Mouse (Mus musculus) adrenal gland (tissue): Measurements from ENCODE around the gene Hmg20b.

Experiments
- intact Hi-C: fragments of 180-260 bp; cut with DNase I; formaldehyde crosslinking; loops from one replicate; pipeline ENCODE4 v1.15.1; 2025

Hmg20b gene

DNA sequence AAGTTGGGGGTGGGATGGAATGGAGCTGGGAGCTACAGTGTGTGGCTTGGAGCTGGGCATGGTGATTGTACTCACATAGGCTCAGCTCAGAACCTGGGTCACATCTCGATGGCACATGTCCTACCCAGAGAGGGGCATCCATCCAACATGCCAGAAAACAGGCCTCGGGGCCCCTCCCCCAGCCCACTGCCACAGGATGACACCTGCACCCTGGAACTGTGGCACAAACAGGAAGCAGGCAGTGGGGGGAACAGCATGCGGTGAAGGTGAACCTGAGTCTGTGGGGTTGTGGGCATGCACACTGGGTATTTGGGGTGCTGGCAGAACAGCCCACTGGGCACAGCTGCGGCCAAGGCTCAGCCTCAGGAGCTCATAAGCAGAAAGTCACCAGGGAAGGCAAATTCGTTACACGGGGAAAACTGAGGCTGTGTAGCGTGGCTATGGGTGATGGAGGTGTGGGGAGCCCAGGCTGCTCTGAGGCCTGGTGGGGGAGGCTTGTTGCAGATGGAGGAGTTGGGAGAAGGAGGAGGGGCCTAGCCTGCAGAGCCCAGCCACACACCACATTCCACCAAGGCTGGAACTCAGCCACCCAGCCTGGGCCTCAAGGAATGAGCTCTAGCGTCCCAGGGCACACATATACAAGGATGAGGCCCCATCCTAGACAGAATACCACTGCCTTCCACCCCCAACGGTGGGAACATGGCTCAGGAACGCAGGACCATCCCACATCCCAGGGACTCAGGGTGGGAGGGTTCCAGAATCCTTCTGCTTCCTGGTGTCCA, 20.9 kb downstream of the Hmg20b start:
- intact Hi-C loops: no loop called here

DNA sequence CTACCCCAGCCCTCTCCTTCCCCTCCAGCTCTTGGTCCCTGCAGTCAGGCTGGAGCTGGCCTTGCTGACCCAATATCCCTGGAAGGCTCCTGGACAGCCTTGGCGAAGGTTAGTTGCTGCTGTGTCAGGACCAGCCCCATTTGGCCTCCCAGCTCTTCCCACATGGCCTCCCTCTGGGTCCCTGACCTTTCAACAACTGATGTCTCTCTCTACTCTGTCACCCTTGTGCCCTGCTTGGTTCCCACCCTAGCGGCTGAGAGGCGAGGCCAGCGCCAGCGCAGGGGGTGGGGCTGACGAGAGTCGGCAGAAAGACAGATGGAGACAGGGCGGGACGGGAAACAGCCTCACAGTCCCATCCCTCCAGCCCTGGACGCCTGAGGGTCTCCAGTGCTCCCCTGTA, 21.9 kb downstream of the Hmg20b start, which contains the start of gene Tbxa2r:
Gene Tbxa2r, plus strand, starts transcription at position 346 of the 400 bp plus-strand sequence.
- intact Hi-C loops: no loop called here

DNA sequence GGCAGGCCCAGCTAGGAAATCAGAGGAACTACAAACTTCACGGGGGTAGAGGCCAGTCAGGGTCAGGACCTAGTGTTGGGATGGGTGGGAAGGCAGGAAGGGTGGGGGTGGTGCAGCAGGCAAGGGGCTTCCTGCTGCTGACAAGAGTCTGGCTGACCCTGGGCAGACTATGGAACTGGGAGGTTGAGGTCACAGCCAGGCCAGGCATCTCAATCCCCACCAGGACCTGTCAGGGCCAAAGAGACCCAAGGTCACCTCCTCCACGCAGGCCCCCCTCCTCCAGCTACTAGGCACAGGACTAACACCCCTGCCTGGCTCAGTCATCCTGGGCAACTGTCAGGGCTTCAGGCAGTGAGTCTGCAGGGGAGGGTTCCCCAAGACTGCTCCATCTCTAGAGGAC, 22.3 kb downstream of the Hmg20b start:
- intact Hi-C loops: no loop called here

DNA sequence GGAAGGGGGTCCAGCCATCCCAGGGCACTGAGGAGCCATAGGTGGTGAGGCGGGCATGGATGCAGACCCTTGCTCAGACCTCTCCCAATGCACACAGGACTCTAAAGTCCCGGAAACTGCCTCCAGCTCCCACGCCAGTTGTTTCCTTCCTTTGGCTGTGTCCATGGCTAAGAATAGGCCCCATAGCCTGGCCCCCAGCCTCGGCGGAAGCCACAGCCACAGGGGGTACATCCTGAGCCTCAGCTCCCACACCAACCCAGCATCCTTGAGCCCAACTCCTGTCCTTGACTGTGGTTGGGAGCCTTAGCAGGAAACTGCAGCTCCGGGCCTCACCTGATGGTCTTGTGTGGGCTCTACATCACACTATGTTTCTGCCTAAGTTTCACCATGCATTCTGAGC, 23.4 kb downstream of the Hmg20b start:
- intact Hi-C loops: no loop called here

DNA sequence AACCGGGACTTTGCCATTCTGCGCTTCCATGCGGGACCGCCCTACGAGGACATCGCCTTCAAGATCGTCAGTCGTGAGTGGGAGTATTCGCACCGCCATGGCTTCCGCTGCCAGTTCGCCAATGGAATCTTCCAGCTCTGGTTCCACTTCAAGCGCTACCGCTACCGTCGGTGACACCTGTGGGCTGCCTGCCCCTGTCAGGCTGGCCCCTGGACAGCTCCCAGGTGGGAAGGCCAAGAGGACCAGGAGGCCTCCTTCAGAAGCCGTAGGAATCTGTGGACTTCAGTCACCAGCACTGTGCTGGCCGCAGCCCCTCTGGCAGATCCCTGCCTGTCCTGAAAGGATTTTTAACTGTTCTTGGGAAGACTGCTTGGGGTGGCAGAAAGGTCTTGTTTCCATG, 24.5 kb downstream of the Hmg20b start:
- intact Hi-C loops: no loop called here

DNA sequence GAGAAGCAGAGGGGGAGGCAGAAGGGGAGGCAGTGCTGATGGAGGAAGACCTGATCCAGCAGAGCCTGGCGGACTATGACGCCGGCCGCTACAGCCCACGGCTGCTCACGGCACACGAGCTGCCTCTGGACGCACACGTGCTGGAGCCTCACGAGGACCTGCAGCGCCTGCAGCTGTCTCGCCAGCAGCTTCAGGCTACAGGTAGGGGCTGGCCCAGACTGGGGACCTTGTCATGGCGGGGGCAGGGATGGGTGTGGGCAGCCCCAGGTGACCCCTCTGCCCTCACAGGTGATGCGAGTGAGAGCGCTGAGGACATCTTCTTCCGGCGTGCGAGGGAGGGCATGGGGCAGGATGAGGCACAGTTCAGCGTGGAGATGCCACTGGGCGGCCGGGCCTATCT, 25.1 kb downstream of the Hmg20b start:
- intact Hi-C loops: no loop called here

DNA sequence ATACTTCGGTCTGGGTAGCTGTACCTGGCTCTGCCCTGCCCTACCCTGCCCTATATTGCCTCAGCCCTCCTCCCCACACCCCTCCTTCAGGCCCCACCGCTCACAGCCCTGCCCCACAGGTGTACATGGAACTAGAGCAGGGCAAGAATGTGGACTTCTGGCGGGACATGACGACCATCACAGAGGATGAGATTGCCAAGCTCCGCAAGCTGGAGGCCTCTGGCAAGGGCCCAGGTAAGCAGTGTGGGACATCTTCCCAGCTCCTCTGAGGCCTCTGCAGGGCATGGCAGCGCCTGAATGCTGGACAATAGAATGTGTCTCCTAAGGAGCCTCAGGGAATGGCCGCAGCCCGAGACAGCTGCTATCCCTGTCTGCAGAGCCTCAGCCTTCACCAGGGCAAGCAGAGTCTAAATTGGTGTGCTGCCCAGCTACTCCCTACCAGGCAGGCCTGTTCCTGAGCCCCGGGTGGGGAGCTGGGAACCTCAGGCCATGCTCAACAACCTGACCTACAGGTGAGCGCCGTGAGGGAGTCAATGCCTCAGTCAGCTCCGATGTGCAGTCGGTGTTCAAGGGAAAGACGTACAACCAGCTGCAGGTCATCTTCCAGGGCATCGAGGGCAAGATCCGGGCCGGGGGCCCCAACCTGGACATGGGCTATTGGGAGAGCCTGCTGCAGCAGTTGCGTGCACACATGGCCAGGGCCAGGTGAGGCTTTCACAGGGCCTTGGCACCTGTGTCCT, 26.3 kb downstream of the Hmg20b start:
- intact Hi-C loops: no loop called here

DNA sequence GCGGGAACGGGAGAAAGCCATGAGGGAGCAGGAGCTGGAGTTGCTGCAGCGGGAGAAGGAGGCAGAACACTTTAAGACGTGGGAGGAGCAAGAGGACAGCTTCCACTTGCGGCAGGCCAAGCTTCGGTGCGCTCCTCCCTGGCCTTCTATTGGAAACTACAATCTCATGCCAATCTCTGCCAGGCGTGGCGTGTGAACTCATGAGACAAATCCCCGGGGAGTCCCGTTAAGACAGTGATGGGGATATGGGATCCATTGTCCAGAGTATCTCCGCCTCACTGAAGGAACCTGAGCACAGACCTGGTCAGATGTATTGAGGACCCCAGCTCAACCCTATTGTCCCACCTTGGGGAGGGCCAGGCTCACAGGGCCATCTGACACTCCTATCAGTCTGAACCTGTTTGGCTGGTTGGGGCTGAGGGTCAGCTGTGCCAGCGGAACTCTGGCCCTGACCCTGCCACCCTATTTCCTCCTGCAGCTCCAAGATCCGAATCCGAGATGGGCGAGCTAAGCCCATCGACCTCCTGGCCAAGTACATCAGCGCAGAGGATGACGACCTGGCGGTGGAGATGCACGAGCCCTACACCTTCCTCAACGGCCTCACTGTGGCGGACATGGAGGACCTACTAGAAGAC, 27.0 kb downstream of the Hmg20b start:
- intact Hi-C loops: no loop called here

DNA sequence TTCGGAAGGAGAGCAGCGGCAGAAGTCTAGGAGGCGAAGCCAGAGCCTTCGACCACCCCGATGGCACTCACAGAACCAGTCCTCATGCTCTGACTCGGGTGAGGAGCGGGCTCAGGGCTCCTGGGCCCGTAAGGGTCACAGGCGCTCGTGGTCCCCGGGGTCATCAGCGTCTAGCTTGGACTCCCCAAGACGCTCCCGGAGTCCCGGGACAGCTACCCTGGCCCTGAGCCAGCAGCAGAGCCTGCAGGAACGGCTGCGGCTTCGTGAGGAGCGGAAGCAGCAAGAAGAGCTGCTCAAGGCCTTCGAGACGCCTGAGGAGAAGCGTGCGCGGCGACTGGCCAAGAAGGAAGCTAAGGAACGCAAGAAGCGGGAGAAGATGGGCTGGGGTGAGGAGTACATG, 27.8 kb downstream of the Hmg20b start:
- intact Hi-C loops: no loop called here

DNA sequence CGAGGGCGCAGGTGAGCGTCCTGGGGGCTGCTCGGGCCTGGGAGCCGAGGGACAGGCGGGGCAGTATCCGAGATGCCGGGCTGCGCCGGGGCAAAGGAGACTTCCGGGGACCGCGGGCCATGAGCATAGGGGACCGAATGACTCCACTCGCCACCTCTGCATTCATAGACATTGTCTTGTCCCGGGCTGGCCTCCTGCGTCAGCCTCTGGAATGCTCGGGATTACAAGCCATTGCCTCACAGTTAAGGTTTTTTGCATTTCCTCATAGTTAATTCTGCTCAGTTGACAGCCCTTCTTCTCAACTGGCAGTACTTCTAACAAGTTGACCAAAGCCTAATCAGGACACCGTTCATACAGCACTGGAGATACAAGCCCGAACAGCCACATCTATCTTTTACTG, 28.8 kb downstream of the Hmg20b start:
- intact Hi-C loops: no loop called here

DNA sequence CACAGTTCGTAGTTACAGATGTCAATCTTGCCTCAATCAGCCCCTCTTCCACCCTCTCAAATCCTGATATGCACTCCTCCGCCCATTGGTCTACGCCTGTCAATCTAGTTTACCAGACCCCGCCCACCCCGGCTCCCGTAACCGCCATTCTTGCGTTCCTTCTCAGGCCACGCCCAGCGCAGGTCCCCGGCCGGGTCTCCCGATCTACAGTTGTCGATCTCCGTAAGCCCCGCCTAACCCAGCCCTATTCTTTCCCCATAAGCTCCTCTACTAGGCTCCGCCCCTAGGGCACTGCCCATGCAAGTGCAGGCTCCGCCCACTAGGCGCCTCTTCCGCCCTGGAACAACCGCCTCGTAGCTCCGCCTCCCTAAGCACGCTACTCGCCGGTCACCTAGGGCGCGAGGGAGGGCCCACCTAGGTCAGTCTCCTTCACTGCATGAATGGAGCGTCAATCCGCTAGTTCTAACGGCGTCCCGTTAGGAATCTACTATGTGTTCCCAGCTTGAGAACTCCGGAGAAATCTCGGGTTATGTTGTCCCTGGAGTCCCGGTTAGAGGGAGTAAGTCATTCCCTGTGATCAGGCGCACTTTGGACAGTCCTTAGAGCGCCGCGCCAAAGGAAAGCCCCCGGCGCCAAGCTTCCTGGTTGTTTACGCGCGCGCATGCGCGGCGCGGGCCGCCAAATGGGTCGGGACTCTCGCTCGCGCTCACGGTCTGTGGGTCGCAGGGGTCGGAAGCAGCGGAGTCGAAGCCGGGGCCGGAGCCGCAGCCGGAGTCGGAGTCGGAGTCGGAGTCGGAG, 29.5 kb downstream of the Hmg20b start, which contains the start of gene Cactin:
Gene Cactin, plus strand, starts transcription at position 554 of the 798 bp plus-strand sequence.
- intact Hi-C loops: no loop called here

DNA sequence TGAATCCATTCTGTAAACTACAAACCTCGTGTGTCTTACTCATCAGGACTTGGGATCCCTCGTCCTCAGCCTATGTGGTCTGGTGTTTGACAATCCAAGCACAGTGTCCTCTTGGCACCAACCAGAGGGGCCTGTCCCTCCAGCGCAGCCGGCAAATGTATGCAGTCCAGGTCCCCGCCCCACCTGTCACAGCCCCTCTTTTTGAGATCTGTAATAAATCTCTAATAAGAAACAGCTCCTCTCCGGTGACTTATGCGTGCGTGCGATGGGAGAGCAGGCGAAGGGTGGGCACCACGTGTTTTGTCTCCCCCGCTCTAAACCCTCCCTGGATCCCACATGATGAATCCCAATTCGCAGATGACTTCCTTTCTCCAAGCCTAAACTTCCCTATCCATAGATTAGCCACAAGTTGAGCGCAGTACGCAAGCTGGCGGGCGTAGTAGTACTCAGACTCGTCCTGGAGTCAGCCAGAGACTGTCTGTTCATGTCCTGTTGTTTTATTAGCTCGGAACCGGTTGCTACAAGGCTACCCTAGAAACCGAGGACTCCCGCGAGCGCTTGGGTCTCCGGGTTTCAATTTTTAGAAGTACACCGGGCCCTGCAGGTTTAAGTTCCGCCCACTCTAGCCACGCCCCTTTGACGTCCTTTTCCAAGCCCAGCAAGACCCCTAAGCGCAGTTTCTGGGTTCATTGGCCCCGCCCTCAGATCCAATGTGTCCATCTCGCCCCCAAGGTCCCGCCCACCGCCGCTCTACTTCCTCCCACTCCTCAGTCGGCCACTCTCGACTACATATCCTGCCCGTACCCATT, 30.3 kb downstream of the Hmg20b start:
- intact Hi-C loops: no loop called here

DNA sequence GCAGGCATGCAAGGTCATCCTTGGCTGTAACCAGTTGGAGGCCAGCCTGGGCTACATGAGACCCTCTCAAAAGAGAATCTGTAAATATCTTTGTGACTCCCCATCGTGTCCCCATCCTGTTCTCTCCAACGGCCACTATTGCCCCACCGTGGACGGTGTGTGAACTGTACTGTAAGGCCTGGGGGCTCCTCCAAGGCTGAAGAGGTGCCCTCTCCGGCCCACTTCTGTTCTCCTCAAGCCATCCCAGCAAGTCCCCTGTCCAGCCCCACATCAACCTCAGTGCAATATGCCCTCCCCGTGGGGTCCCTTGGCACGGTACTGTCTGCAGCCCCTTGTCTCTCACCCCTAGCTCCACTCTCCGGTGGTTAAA, 31.0 kb downstream of the Hmg20b start:
- intact Hi-C loops: no loop called here

DNA sequence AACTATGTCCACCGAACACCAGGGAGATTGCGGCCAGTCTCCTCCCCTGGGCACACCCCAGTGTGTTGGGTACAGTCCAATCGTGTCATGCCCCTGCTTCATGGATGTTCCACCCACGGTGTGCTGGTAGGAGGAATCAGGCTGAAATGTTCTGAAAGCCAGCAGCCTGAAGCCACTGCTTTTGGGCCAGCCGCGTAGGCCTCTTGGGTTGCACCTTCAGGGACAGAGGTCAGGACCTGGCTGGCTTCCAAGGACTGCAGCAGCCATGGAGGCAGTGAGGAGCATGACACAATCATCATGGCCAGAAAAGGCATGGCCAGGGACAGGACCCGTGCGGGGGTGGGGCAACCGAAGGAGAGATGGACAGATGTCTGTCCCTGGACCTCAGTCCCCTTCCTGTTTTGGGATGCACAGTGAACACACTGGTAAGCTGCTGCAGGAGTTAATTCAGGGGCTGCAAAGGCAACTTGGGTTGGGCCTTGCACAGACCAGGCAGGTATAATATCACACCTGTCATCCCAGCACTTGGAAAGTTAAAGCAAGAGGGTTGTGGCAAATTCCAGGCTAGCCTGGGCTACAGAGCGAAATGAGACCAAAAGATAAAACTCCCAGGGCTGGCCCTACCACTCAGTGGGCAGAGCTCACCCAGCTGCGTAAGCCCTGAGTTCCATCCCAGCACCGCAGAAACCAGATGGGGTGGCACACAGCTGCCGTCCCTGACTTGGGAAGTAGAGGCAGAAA, 31.5 kb downstream of the Hmg20b start:
- intact Hi-C loops: no loop called here

DNA sequence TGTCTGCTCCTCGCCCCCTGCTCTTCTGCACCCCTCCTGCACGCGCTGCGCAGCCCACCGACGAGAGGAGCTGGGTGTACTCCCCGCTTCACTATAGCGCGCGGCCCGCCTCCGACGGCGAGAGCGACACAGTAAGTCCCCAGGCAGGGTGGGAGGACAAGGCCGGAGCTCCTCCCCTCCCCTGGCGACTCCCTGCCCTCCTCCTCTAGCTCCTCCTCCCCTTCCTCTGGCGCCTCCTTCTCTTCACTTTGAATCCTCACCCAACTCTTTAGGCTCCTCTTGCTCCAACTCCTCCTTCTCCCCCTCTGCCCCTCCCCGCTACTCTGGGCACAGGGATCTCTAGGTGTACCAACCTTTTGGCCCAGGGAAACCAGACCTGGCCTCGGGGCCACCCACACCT, 33.0 kb downstream of the Hmg20b start:
- intact Hi-C loops: no loop called here

DNA sequence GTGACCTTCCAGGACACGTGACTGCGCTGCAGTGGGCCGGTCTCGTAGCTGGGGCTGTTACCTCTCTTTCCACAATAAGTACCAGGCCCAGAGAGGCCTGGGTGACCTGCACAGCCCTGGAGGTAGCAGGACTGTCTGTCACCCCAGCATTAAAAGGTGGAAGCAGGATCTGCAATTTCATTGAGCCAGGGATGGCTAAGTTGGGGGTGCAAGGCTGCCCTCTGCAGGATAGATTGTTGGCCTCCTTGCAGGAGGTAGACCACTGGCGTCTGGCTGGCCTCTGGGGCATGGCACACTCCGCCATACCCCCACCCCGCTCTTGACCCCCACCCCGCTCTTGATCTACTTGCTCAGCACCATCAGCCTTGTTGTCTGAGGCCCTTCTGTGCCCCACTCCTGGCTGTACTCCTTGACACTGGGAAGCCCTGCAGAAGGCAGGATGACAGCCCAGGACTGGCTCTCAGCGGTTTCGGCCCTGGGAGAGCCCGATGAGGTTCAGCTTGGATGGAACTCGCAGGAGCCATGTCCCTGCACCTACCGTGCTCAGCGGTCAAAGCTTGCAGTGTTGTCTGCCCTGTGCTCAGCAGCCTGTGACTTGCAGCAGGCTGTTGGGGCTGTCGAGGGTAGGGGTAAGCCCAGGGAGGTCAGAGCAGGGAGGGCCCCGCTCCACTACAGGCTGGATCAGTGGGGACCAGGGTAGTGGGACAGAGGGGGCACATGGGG, 33.8 kb downstream of the Hmg20b start:
- intact Hi-C loops: no loop called here

DNA sequence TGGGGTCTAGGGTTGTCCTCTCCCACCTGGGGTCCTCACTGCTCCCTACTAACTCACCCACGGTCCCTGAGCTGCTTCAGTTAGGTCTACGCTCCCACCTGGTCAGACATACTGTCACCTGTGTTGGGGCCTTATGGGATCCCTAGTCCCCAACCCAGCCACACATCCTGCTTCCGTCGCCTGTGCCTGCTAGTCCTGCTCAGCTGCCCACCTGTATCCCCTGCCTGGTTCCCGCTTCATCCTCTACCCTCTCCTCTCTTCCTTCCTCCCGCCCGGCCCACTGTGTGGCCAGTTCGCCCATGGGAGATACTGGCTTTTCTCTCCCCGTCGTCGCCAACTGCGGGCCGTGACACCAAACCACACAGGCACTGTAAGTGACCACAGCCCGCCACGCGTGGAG, 34.7 kb downstream of the Hmg20b start:
- intact Hi-C loops: no loop called here

DNA sequence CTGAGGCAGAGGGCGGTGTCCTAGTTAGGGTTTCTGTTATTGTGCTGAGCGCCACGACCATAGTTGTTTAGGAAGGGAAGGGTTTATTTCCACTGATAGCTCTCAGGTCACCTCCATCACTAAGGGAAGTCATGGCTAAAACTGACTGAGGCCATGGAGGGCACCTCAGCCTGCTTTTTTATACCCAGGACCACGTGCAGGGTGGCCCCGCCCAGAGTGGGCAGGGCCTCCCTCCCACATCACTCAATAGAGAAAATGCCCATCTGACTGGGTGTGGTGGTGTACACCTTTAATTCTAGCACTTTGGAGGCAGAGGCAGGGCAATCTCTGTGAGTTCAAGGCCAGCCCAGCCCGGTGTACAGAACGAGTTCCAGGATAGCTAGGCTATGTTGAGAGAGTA, 36.1 kb downstream of the Hmg20b start:
- intact Hi-C loops: no loop called here

DNA sequence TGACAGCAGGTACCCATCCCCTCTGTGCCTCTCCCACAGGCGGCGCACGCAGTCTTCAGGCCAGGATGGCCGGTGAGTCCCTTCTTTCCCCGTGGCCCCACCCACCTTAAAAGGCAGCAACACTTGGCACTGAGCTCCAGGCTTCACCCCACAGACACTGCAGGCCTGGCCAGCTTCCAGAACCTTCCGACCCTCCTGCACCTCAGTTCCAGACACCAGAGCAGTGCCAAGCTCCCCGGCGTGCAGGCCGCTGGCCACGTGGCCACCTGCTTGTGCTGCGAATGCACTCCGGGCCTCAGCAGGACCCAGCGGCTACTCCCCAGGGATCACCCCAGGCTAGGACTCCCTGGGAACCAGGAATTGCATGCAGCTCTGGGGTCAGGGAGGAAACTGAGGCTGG, 36.7 kb downstream of the Hmg20b start:
- intact Hi-C loops: no loop called here
